Mouse (Mus musculus): ENCODE results near the gene Prkn.

- TF ChIP-seq GATA1 (IDR thresholded peaks at IDR 0.05; ENCODE audit: borderline replicate concordance, low read length) = no peak
- TF ChIP-seq FLI1 (IDR thresholded peaks at IDR 0.05; ENCODE audit: low read length) = no peak
Measured at GRCm38 (mm10) chr17:11751251-11751650, 911.1 kb downstream of the Prkn start.
